Mouse (Mus musculus): ENCODE data around the gene Usp48.

DNA sequence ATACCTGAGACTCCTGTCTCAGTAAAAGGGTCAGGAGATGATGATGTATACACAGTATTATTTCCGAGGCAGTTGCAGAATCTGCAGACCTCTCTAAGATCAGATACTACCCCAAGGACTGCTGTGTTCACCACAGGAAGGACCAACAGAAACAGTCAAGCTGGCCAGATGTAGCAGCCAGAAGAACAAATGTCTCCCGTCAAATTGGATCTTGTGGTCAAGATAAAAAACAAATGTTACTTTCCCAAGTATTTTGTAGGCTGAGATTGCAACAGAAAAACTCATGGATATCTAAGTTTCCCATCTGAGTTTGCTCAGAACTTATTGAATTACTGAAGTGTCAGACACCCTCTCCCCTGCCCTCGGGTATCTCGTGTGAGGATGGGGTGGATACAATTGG is 13.8 kb upstream of the Usp48 start:
- TF ChIP-seq CTCF (IDR thresholded peaks at IDR 0.05; ENCODE audit: borderline replicate concordance, control insufficient read depth, extremely low read depth, insufficient read depth, low read length, poor library complexity) (no peak), POLR2A (IDR thresholded peaks at IDR 0.05; ENCODE audit: control insufficient read depth, extremely low read depth, insufficient read depth, low read length, poor library complexity) (no peak)
